Mouse (Mus musculus) midbrain, embryonic 13.5 days (tissue): ENCODE results near the gene Armh1. TPM values are rescaled to one million over a fixed set of nuclear protein-coding genes. Genes with fewer than 3 reads are reported as not detected.
"Not testable (repeated sequence)": the region's sequence is repeated elsewhere in the genome, so short reads cannot be mapped to it uniquely, and the experiment has no call there.

ENCODE experiments used
- ATAC-seq: fragments of 200-750 bp; cut with Nextera tagmentation; 2 replicates; pipeline ENCODE4 v1.8.0; 2017; ENCODE audit warnings: mild to moderate bottlenecking, moderate TSS enrichment, moderate library complexity
- H3K27ac ChIP-seq: fragments of 300-500 bp; sonication (generic); 2 replicates; pipeline ENCODE4 v1.5.1; 2015; ENCODE audit warnings: inconsistent platforms, mild to moderate bottlenecking, moderate library complexity
- H3K27me3 ChIP-seq: fragments of 300-500 bp; sonication (generic); 2 replicates; pipeline ENCODE4 v1.6.1; 2015; ENCODE audit warnings: mild to moderate bottlenecking, inconsistent platforms
- H3K36me3 ChIP-seq: fragments of 300-500 bp; sonication (generic); 2 replicates; pipeline ENCODE4 v1.6.1; 2015; ENCODE audit warnings: mild to moderate bottlenecking, inconsistent platforms
- H3K4me1 ChIP-seq: fragments of 300-500 bp; sonication (generic); replicated peaks from 2 replicates; pipeline ENCODE4 v1.6.1; 2015; ENCODE audit warnings: inconsistent platforms
- H3K4me2 ChIP-seq: fragments of 300-500 bp; sonication (generic); replicated peaks from 2 replicates; pipeline ENCODE4 v1.6.1; 2015; ENCODE audit warnings: moderate library complexity, mild to moderate bottlenecking, inconsistent platforms
- H3K4me3 ChIP-seq: fragments of 300-500 bp; sonication (generic); replicated peaks from 2 replicates; pipeline ENCODE4 v1.5.1; 2015; ENCODE audit warnings: mild to moderate bottlenecking, inconsistent platforms
- H3K9ac ChIP-seq: fragments of 300-500 bp; sonication (generic); replicated peaks from 2 replicates; pipeline ENCODE4 v1.6.1; 2015; ENCODE audit warnings: mild to moderate bottlenecking, inconsistent platforms
- H3K9me3 ChIP-seq: fragments of 300-500 bp; sonication (generic); 2 replicates; pipeline ENCODE4 v1.6.1; 2016; ENCODE audit warnings: mild to moderate bottlenecking, inconsistent platforms
- WGBS: fragments of 180-500 bp; shearing (Covaris S2); methylation state at CpG from one replicate; pipeline ENCODE4 v1.1.7; 2015; 5-methylcytosine and 5-hydroxymethylcytosine counted together
- polyA plus RNA-seq: library from polyadenylated mRNA; unstranded; fragments of >200 nt; fragmentation: Nextera tagmentation; extraction: Ambion mirVana; gene quantifications from 2 replicates; pipeline ENCODE4 v1.2.1, GENCODE M21; 2015

Gene Armh1
- polyA plus RNA-seq, 1 experiment from 2014 or later, result 0.83 TPM

- Histone ChIP-seq H3K4me3 (no peak overlapping the region), H3K27ac (no peak overlapping the region), H3K9ac (no peak overlapping the region), H3K27me3 (peaks cover 21% of the 10 kb centered on the region), H3K9me3 (no peaks in the 10 kb centered on the region), H3K4me1 (no peaks in the 10 kb centered on the region), H3K4me2 (no peak overlapping the region), H3K36me3 (no peaks in the 10 kb centered on the region)
- no peak for ATAC-seq
- whole genome bisulfite sequencing, result 75% methylated on average over 13 of the region's 13 CpGs
Measured at GRCm38 (mm10) chr4:117262101-117262913, 10.4 kb upstream of the Armh1 start.

GRCm38 (mm10) chr4:117261222-117261621 is 9.3 kb upstream of the Armh1 start:
- ATAC-seq, result no peak
- H3K4me1 ChIP-seq, result no peaks in the 10 kb centered on the region
- peaks cover 17% of the 10 kb centered on the region for H3K27me3 ChIP-seq
- H3K9ac ChIP-seq, result no peak overlapping the region
- H3K9me3 ChIP-seq, result no peaks in the 10 kb centered on the region
- no peak overlapping the region for H3K4me3 ChIP-seq
- WGBS, result 89% methylated on average over 2 of the region's 2 CpGs
- H3K36me3 ChIP-seq, result no peaks in the 10 kb centered on the region
- H3K27ac ChIP-seq, result no peak overlapping the region
- no peak overlapping the region for H3K4me2 ChIP-seq

GRCm38 (mm10) chr4:117259909-117260308 is 8.0 kb upstream of the Armh1 start:
- H3K27me3 ChIP-seq, H3K36me3 ChIP-seq, ATAC-seq, H3K9ac ChIP-seq, H3K27ac ChIP-seq, H3K4me2 ChIP-seq, H3K4me1 ChIP-seq, H3K4me3 ChIP-seq, H3K9me3 ChIP-seq: not testable (repeated sequence)
- WGBS, result 72% methylated on average over 6 of the region's 6 CpGs

- Histone ChIP-seq H3K9me3 (no peaks in the 10 kb centered on the region), H3K27ac (no peak overlapping the region), H3K4me1 (peaks cover 16% of the 10 kb centered on the region), H3K4me2 (no peak overlapping the region), H3K27me3 (peaks cover 13% of the 10 kb centered on the region), H3K36me3 (no peaks in the 10 kb centered on the region), H3K4me3 (no peak overlapping the region), H3K9ac (0 out of 2 replicates have a peak overlapping the region, but pooled peaks have one; percentile 12)
- no peak for ATAC-seq
- WGBS, result 52% methylated on average over 6 of the region's 6 CpGs
Measured at GRCm38 (mm10) chr4:117254672-117255071, 2.7 kb upstream of the Armh1 start.

- 0 out of 2 replicates have a peak overlapping the region, but pooled peaks have one; percentile 12 for H3K9ac ChIP-seq
- WGBS, result 76% methylated on average over 5 of the region's 5 CpGs
- no peaks in the 10 kb centered on the region for H3K9me3 ChIP-seq
- no peak overlapping the region for H3K4me3 ChIP-seq
- no peak for ATAC-seq
- H3K4me2 ChIP-seq, result no peak overlapping the region
- no peaks in the 10 kb centered on the region for H3K36me3 ChIP-seq
- no peak overlapping the region for H3K27ac ChIP-seq
- peaks cover 16% of the 10 kb centered on the region for H3K4me1 ChIP-seq
- peaks cover 13% of the 10 kb centered on the region for H3K27me3 ChIP-seq
Measured at GRCm38 (mm10) chr4:117254017-117254627, 2.2 kb upstream of the Armh1 start.

- no peak overlapping the region for H3K27ac ChIP-seq
- 68% methylated on average over 12 of the region's 12 CpGs for WGBS
- H3K9me3 ChIP-seq, result no peaks in the 10 kb centered on the region
- peaks cover 10% of the 10 kb centered on the region; the same call in 1 of the 2 replicates for H3K27me3 ChIP-seq
- H3K4me3 ChIP-seq, result no peak overlapping the region
- no peak overlapping the region for H3K9ac ChIP-seq
- no peak for ATAC-seq
- H3K36me3 ChIP-seq, result no peaks in the 10 kb centered on the region
- H3K4me2 ChIP-seq, result peak overlapping the region; percentile 56; the same call in 1 of the 2 replicates
- H3K4me1 ChIP-seq, result peaks cover 16% of the 10 kb centered on the region
Measured at GRCm38 (mm10) chr4:117253218-117254016, 1.5 kb upstream of the Armh1 start.

GRCm38 (mm10) chr4:117252755-117253154 is 830 bp upstream of the Armh1 start:
- H3K27ac ChIP-seq, result no peak overlapping the region
- H3K4me3 ChIP-seq, result peak overlapping the region; percentile 63
- peaks cover 10% of the 10 kb centered on the region; the same call in 1 of the 2 replicates for H3K27me3 ChIP-seq
- H3K4me1 ChIP-seq, result peaks cover 16% of the 10 kb centered on the region
- peak overlapping the region; percentile 56 for H3K4me2 ChIP-seq
- H3K36me3 ChIP-seq, result no peaks in the 10 kb centered on the region
- WGBS, result 92% methylated on average over 5 of the region's 5 CpGs
- no peak for ATAC-seq
- no peak overlapping the region for H3K9ac ChIP-seq
- no peaks in the 10 kb centered on the region for H3K9me3 ChIP-seq

- H3K27ac ChIP-seq, result peak overlapping the region; percentile 65
- 26% methylated on average over 5 of the region's 5 CpGs for WGBS
- peaks cover 16% of the 10 kb centered on the region for H3K4me1 ChIP-seq
- peak overlapping the region; percentile 56 for H3K4me2 ChIP-seq
- H3K27me3 ChIP-seq, result peaks cover 10% of the 10 kb centered on the region; the same call in 1 of the 2 replicates
- H3K36me3 ChIP-seq, result no peaks in the 10 kb centered on the region
- peak overlapping the region; percentile 63 for H3K4me3 ChIP-seq
- no peaks in the 10 kb centered on the region for H3K9me3 ChIP-seq
- peak overlapping the region; percentile 66 for H3K9ac ChIP-seq
- ATAC-seq, result peak; percentile 51
Measured at GRCm38 (mm10) chr4:117252351-117252750, 426 bp upstream of the Armh1 start.

- no peak overlapping the region for H3K27ac ChIP-seq
- H3K9ac ChIP-seq, result no peak overlapping the region
- H3K27me3 ChIP-seq, result peaks cover 10% of the 10 kb centered on the region; the same call in 1 of the 2 replicates
- peak overlapping the region; percentile 56; the same call in 1 of the 2 replicates for H3K4me2 ChIP-seq
- H3K9me3 ChIP-seq, result no peaks in the 10 kb centered on the region
- WGBS, result 74% methylated on average over 1 of the region's 1 CpGs
- H3K4me1 ChIP-seq, result peaks cover 16% of the 10 kb centered on the region
- no peak overlapping the region for H3K4me3 ChIP-seq
- ATAC-seq, result no peak
- H3K36me3 ChIP-seq, result no peaks in the 10 kb centered on the region
Measured at GRCm38 (mm10) chr4:117250982-117251381, 943 bp downstream of the Armh1 start.

- H3K27ac ChIP-seq, result no peak overlapping the region
- no peak overlapping the region for H3K9ac ChIP-seq
- H3K4me2 ChIP-seq, result no peak overlapping the region
- no peaks in the 10 kb centered on the region for H3K9me3 ChIP-seq
- H3K4me3 ChIP-seq, result no peak overlapping the region
- no peaks in the 10 kb centered on the region for H3K27me3 ChIP-seq
- ATAC-seq, result no peak
- WGBS, result 80% methylated on average over 6 of the region's 6 CpGs
- no peaks in the 10 kb centered on the region for H3K4me1 ChIP-seq
- no peaks in the 10 kb centered on the region for H3K36me3 ChIP-seq
Measured at GRCm38 (mm10) chr4:117240867-117241266, 11.1 kb downstream of the Armh1 start.

- Histone ChIP-seq H3K4me2 (no peak overlapping the region), H3K4me3 (no peak overlapping the region), H3K36me3 (no peaks in the 10 kb centered on the region), H3K9me3 (no peaks in the 10 kb centered on the region), H3K27me3 (no peaks in the 10 kb centered on the region), H3K27ac (no peak overlapping the region), H3K4me1 (no peaks in the 10 kb centered on the region), H3K9ac (no peak overlapping the region)
- WGBS, result 59% methylated on average over 2 of the region's 2 CpGs
- ATAC-seq, result no peak
Measured at GRCm38 (mm10) chr4:117239153-117239552, 12.8 kb downstream of the Armh1 start.

GRCm38 (mm10) chr4:117235822-117236221 is 16.1 kb downstream of the Armh1 start:
- Histone ChIP-seq H3K4me2 (no peak overlapping the region), H3K9me3 (no peaks in the 10 kb centered on the region), H3K27ac (no peak overlapping the region), H3K36me3 (no peaks in the 10 kb centered on the region), H3K9ac (no peak overlapping the region), H3K27me3 (no peaks in the 10 kb centered on the region), H3K4me3 (no peak overlapping the region), H3K4me1 (no peaks in the 10 kb centered on the region)
- WGBS, result 68% methylated on average over 4 of the region's 4 CpGs
- no peak for ATAC-seq
